11 mouse cellular contexts compared by ENCODE assay signal in the genomic region with DNA sequence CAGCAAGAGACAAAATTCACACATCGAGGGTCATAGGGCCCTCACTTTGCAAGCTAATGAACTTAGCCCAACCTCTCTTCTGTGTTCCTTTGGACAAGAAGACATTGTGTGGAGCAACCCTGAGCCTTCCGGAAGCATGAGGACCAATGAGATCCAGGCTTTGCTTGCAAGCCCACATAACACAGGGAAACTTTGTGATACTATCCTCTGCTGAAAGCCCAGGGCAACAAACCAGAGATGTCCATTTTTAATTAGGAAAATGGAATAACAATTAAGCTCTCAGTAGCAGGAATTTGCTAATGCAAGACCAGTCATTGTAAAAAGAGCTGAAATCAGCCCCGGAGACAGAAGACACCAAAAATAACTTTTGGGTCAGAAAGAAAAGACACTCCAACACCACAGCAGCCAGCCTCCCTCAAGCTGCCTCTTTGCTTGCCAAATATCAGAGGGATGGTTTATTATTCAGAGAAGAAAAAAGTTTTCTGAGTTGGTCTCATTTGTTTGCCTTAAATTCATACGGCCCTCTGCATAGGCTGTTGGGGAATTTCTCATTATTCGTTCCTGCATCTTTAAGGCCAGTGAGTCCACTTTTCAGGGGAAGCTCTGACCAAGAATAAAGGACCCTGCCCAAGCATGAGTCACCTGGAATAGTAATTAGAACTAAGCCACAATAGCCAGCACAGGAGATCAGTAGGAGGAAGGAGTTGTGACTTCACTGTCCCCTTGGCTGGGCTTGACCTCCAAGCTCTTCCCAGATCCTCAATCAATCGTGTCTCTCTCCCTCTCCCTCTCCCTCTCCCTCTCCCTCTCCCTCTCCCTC.
A peak's percentile ranks its signal among the peaks of the same experiment; 100 is the strongest.
DNase-seq lines count a peak whose midpoint lies in the region; ATAC-seq lines count a peak whose summit lies in the region.
"Had no signal": no experiment of that assay in that cellular context is flagged by ENCODE, and none has a peak within 500 bp of the region (broad histone marks: within the 10 kb centered on the region; RNA-seq: fewer than 3 reads in every experiment).

No protein-coding gene starts in this region.

- DNase-seq in heart, adult 8-10 months (ENCODE audit: low spot score) = peak; percentile 69
- DNase-seq in lung, postnatal 4 days = no peak
- DNase-seq in midbrain, embryonic 11.5 days (ENCODE audit: low spot score, missing footprints) = no peak
- DNase-seq in ovary, postnatal 10 days (ENCODE audit: low spot score) = no peak

- H3K4me3 ChIP-seq in heart, embryonic 11.5 days (ENCODE audit: low read depth, low read length) = no peak overlapping the region
- no peak overlapping the region for H3K4me3 ChIP-seq in lung, embryonic 15.5 days
- no peak overlapping the region for H3K4me3 ChIP-seq in heart, embryonic 16.5 days (ENCODE audit: low read length)
- H3K4me3 ChIP-seq in stomach, embryonic 14.5 days (ENCODE audit: low read depth, low read length) = no peak overlapping the region
- no peak overlapping the region for H3K4me3 ChIP-seq in midbrain, embryonic 11.5 days (ENCODE audit: low read depth, low read length)
- H3K4me3 ChIP-seq: erythroblast, embryonic 14.5 days; left cerebral cortex, adult 2 months; limb, embryonic 15.5 days had no signal

- 72% methylated on average over 6 of the region's 6 CpGs for WGBS in heart, embryonic 11.5 days (ENCODE audit: insufficient replicate concordance)
- 53% methylated on average over 6 of the region's 6 CpGs for WGBS in lung, embryonic 15.5 days
- WGBS in heart, embryonic 16.5 days = 59% methylated on average over 6 of the region's 6 CpGs
- 53% methylated on average over 6 of the region's 6 CpGs for WGBS in stomach, embryonic 14.5 days
- 79% methylated on average over 6 of the region's 6 CpGs for WGBS in midbrain, embryonic 11.5 days

- H3K9ac ChIP-seq in heart, embryonic 11.5 days (ENCODE audit: low read depth, low read length) = no peak overlapping the region
- H3K9ac ChIP-seq in lung, embryonic 15.5 days = no peak overlapping the region
- no peak overlapping the region for H3K9ac ChIP-seq in heart, embryonic 16.5 days (ENCODE audit: low read length)
- H3K9ac ChIP-seq in stomach, embryonic 14.5 days (replicated peaks; ENCODE audit: low read depth, low read length) = no peak overlapping the region
- no peak overlapping the region for H3K9ac ChIP-seq in midbrain, embryonic 11.5 days (ENCODE audit: low read length)
- H3K9ac ChIP-seq: limb, embryonic 15.5 days had no signal

- H3K27ac ChIP-seq in heart, embryonic 11.5 days (ENCODE audit: low read depth, low read length) = no peak overlapping the region
- H3K27ac ChIP-seq in lung, embryonic 15.5 days = peak overlapping the region; percentile 73
- peak overlapping the region; percentile 52 for H3K27ac ChIP-seq in heart, embryonic 16.5 days (ENCODE audit: low read length)
- H3K27ac ChIP-seq in stomach, embryonic 14.5 days (ENCODE audit: low read length) = peak overlapping the region; percentile 44; the same call in 1 of the 2 replicates
- H3K27ac ChIP-seq in midbrain, embryonic 11.5 days (ENCODE audit: low read depth, low read length) = no peak overlapping the region
- H3K27ac ChIP-seq: left cerebral cortex, adult 2 months; limb, embryonic 15.5 days had no signal

- H3K4me2 ChIP-seq in heart, embryonic 11.5 days = no peak overlapping the region
- H3K4me2 ChIP-seq in lung, embryonic 15.5 days = no peak overlapping the region
- no peak overlapping the region for H3K4me2 ChIP-seq in heart, embryonic 16.5 days (ENCODE audit: low read depth, low read length)
- H3K4me2 ChIP-seq in stomach, embryonic 14.5 days (replicated peaks; ENCODE audit: low read depth, low read length) = no peak overlapping the region
- no peak overlapping the region for H3K4me2 ChIP-seq in midbrain, embryonic 11.5 days
- H3K4me2 ChIP-seq: limb, embryonic 15.5 days had no signal

- no peaks in the 10 kb centered on the region for H3K27me3 ChIP-seq in heart, embryonic 11.5 days (ENCODE audit: control insufficient read depth, insufficient read depth, low read length)
- H3K27me3 ChIP-seq in lung, embryonic 15.5 days = no peaks in the 10 kb centered on the region
- H3K27me3 ChIP-seq in heart, embryonic 16.5 days (ENCODE audit: control insufficient read depth, insufficient read depth, low read length) = no peaks in the 10 kb centered on the region
- no peaks in the 10 kb centered on the region for H3K27me3 ChIP-seq in stomach, embryonic 14.5 days (ENCODE audit: control insufficient read depth, insufficient read depth, low read length)
- H3K27me3 ChIP-seq in midbrain, embryonic 11.5 days (ENCODE audit: control insufficient read depth, insufficient read depth, low read length) = no peaks in the 10 kb centered on the region
- H3K27me3 ChIP-seq: limb, embryonic 15.5 days had no signal

- H3K9me3 ChIP-seq in heart, embryonic 11.5 days (replicated peaks; ENCODE audit: control insufficient read depth, low read length) = 0 out of 2 replicates have a peak, but pooled peaks cover 2% of the 10 kb centered on the region
- peaks cover 4% of the 10 kb centered on the region; the same call in 1 of the 2 replicates for H3K9me3 ChIP-seq in lung, embryonic 15.5 days
- H3K9me3 ChIP-seq in heart, embryonic 16.5 days (replicated peaks; ENCODE audit: control insufficient read depth, low read length) = peaks cover 4% of the 10 kb centered on the region; the same call in 1 of the 2 replicates
- peaks cover 3% of the 10 kb centered on the region; the same call in 1 of the 2 replicates for H3K9me3 ChIP-seq in stomach, embryonic 14.5 days (ENCODE audit: control insufficient read depth, low read depth, low read length)
- H3K9me3 ChIP-seq in midbrain, embryonic 11.5 days (ENCODE audit: control insufficient read depth, low read length) = peaks cover 3% of the 10 kb centered on the region; the same call in 1 of the 2 replicates

- ATAC-seq in heart, embryonic 11.5 days (replicated peaks; ENCODE audit: insufficient number of reproducible peaks, low FRiP score, low TSS enrichment) = no peak
- peak; percentile 27; the same call in 1 of the 2 replicates for ATAC-seq in lung, embryonic 15.5 days (ENCODE audit: borderline replicate concordance, extremely low read depth, low FRiP score, low TSS enrichment)
- ATAC-seq in heart, embryonic 16.5 days (replicated peaks; ENCODE audit: extremely low read depth, insufficient read depth, low FRiP score) = no peak
- no peak for ATAC-seq in stomach, embryonic 14.5 days (ENCODE audit: insufficient number of reproducible peaks, insufficient read depth, low FRiP score, low read depth)
- ATAC-seq in midbrain, embryonic 11.5 days (ENCODE audit: low FRiP score) = no peak

- H3K36me3 ChIP-seq in heart, embryonic 11.5 days (ENCODE audit: control insufficient read depth, insufficient read depth, low read length) = no peaks in the 10 kb centered on the region
- H3K36me3 ChIP-seq in lung, embryonic 15.5 days = no peaks in the 10 kb centered on the region
- H3K36me3 ChIP-seq in heart, embryonic 16.5 days (ENCODE audit: control insufficient read depth, insufficient read depth) = no peaks in the 10 kb centered on the region
- H3K36me3 ChIP-seq in stomach, embryonic 14.5 days (ENCODE audit: control insufficient read depth, insufficient read depth, low read length) = no peaks in the 10 kb centered on the region
- H3K36me3 ChIP-seq in midbrain, embryonic 11.5 days (ENCODE audit: control insufficient read depth, insufficient read depth, low read length) = no peaks in the 10 kb centered on the region
- H3K36me3 ChIP-seq: limb, embryonic 15.5 days had no signal

- no peaks in the 10 kb centered on the region for H3K4me1 ChIP-seq in heart, embryonic 11.5 days (ENCODE audit: control insufficient read depth, insufficient read depth, low read length)
- peaks cover 17% of the 10 kb centered on the region for H3K4me1 ChIP-seq in lung, embryonic 15.5 days
- H3K4me1 ChIP-seq in heart, embryonic 16.5 days (ENCODE audit: control insufficient read depth, insufficient read depth, low read length) = 0 out of 2 replicates have a peak, but pooled peaks cover 2% of the 10 kb centered on the region
- H3K4me1 ChIP-seq in stomach, embryonic 14.5 days (ENCODE audit: control insufficient read depth, insufficient read depth, low read length) = 0 out of 2 replicates have a peak, but pooled peaks cover 10% of the 10 kb centered on the region
- no peaks in the 10 kb centered on the region for H3K4me1 ChIP-seq in midbrain, embryonic 11.5 days (ENCODE audit: control insufficient read depth, insufficient read depth, low read length)
- H3K4me1 ChIP-seq: limb, embryonic 15.5 days had no signal

Comparison
In these comparisons a context has a peak if more than half of its experiments do, and no peak if none do; other contexts are left out.
1. H3K27ac ChIP-seq: peak in lung, embryonic 15.5 days (single experiment), heart, embryonic 16.5 days (single experiment) and stomach, embryonic 14.5 days (single experiment); none in heart, embryonic 11.5 days (single experiment) and midbrain, embryonic 11.5 days (single experiment).